Mouse (Mus musculus) stomach, embryonic 14.5 days (tissue): Measurements from ENCODE around the gene Rpp38. TPM values are rescaled to one million over a fixed set of nuclear protein-coding genes. Genes with fewer than 3 reads are reported as not detected.
A peak's percentile ranks its signal among the peaks of the same experiment; 100 is the strongest.

Source experiments
- ATAC-seq: fragments of 200-750 bp; cut with Nextera tagmentation; 2 replicates; pipeline ENCODE4 v1.8.0; 2017; ENCODE audit warnings: low read depth, moderate TSS enrichment; ENCODE audit not compliant: insufficient number of reproducible peaks, insufficient read depth, low FRiP score
- H3K27ac ChIP-seq: fragments of 300-500 bp; sonication (generic); 2 replicates; pipeline ENCODE4 v1.5.1; 2014; ENCODE audit warnings: mild to moderate bottlenecking, low read length, moderate library complexity, mixed read lengths
- H3K27me3 ChIP-seq: fragments of 300-500 bp; sonication (generic); 2 replicates; pipeline ENCODE4 v1.6.1; 2014; ENCODE audit warnings: low read length, control low read depth, mixed read lengths; ENCODE audit not compliant: control insufficient read depth, insufficient read depth
- H3K36me3 ChIP-seq: fragments of 300-500 bp; sonication (generic); 2 replicates; pipeline ENCODE4 v1.6.1; 2014; ENCODE audit warnings: mild to moderate bottlenecking, control low read depth, low read length, moderate library complexity, mixed read lengths; ENCODE audit not compliant: control insufficient read depth, insufficient read depth
- H3K4me1 ChIP-seq: fragments of 300-500 bp; sonication (generic); 2 replicates; pipeline ENCODE4 v1.6.1; 2014; ENCODE audit warnings: low read length, control low read depth, mixed read lengths; ENCODE audit not compliant: control insufficient read depth, insufficient read depth
- H3K4me2 ChIP-seq: fragments of 300-500 bp; sonication (generic); replicated peaks from 2 replicates; pipeline ENCODE4 v1.6.1; 2014; ENCODE audit warnings: low read depth, low read length, control low read depth
- H3K4me3 ChIP-seq: fragments of 300-500 bp; sonication (generic); 2 replicates; pipeline ENCODE4 v1.5.1; 2014; ENCODE audit warnings: low read depth, low read length, control low read depth
- H3K9ac ChIP-seq: fragments of 300-500 bp; sonication (generic); replicated peaks from 2 replicates; pipeline ENCODE4 v1.6.1; 2014; ENCODE audit warnings: low read depth, mild to moderate bottlenecking, control low read depth, low read length, moderate library complexity, mixed read lengths
- H3K9me3 ChIP-seq: fragments of 300-500 bp; sonication (generic); 2 replicates; pipeline ENCODE4 v1.6.1; 2016; ENCODE audit warnings: low read depth, low read length, control low read depth; ENCODE audit not compliant: control insufficient read depth
- WGBS: fragments of 180-500 bp; shearing (Covaris S2); extraction: QIAGEN DNeasy Blood & Tissue Kit; methylation state at CpG from one replicate; pipeline ENCODE4 v1.1.7; 2014; 5-methylcytosine and 5-hydroxymethylcytosine counted together
- polyA plus RNA-seq: library from polyadenylated mRNA; unstranded; fragments of >200 nt; fragmentation: Nextera tagmentation; extraction: Ambion mirVana; gene quantifications from 2 replicates; pipeline ENCODE4 v1.2.1, GENCODE M21; 2014

The Rpp38 gene
- polyA plus RNA-seq, 1 experiment from 2014 or later = 25.4 TPM

GRCm38 (mm10) chr2:3305426-3306025 is 26.9 kb downstream of the Rpp38 start:
- Histone ChIP-seq H3K27me3 (no peaks in the 10 kb centered on the region), H3K36me3 (peaks cover 6% of the 10 kb centered on the region), H3K9ac (no peak overlapping the region), H3K27ac (no peak overlapping the region), H3K9me3 (no peaks in the 10 kb centered on the region), H3K4me3 (no peak overlapping the region), H3K4me1 (no peaks in the 10 kb centered on the region), H3K4me2 (no peak overlapping the region)
- WGBS = 54% methylated on average over 3 of the region's 3 CpGs
- no peak for ATAC-seq

GRCm38 (mm10) chr2:3295826-3296225 is 36.6 kb downstream of the Rpp38 start:
- H3K9me3 ChIP-seq = no peaks in the 10 kb centered on the region
- H3K27me3 ChIP-seq = no peaks in the 10 kb centered on the region
- no peak overlapping the region for H3K4me3 ChIP-seq
- 69% methylated on average over 7 of the region's 7 CpGs for WGBS
- no peak overlapping the region for H3K27ac ChIP-seq
- no peak overlapping the region for H3K9ac ChIP-seq
- no peak for ATAC-seq
- no peaks in the 10 kb centered on the region for H3K36me3 ChIP-seq
- H3K4me2 ChIP-seq = no peak overlapping the region
- H3K4me1 ChIP-seq = no peaks in the 10 kb centered on the region

GRCm38 (mm10) chr2:3292170-3292569 is 40.3 kb downstream of the Rpp38 start:
- WGBS = 69% methylated on average over 1 of the region's 1 CpGs

GRCm38 (mm10) chr2:3289581-3289980 is 42.9 kb downstream of the Rpp38 start:
- no peak for ATAC-seq
- Histone ChIP-seq H3K27ac (no peak overlapping the region), H3K27me3 (no peaks in the 10 kb centered on the region), H3K4me3 (no peak overlapping the region), H3K9me3 (no peaks in the 10 kb centered on the region), H3K9ac (no peak overlapping the region), H3K36me3 (no peaks in the 10 kb centered on the region), H3K4me2 (no peak overlapping the region), H3K4me1 (0 out of 2 replicates have a peak, but pooled peaks cover 6% of the 10 kb centered on the region)
- WGBS = 81% methylated on average over 1 of the region's 1 CpGs

More at GRCm38 (mm10) chr2:3292170-3292569, 40.3 kb downstream of the Rpp38 start:
- no peaks in the 10 kb centered on the region for H3K27me3 ChIP-seq
- H3K4me1 ChIP-seq = no peaks in the 10 kb centered on the region
- H3K9me3 ChIP-seq = no peaks in the 10 kb centered on the region
- no peak overlapping the region for H3K9ac ChIP-seq
- H3K4me2 ChIP-seq = no peak overlapping the region
- no peak overlapping the region for H3K4me3 ChIP-seq
- H3K36me3 ChIP-seq = no peaks in the 10 kb centered on the region
- no peak overlapping the region for H3K27ac ChIP-seq
- ATAC-seq = no peak

GRCm38 (mm10) chr2:3286243-3286642 is 46.2 kb downstream of the Rpp38 start:
- 80% methylated on average over 2 of the region's 2 CpGs for WGBS
- no peak overlapping the region for H3K4me2 ChIP-seq
- H3K36me3 ChIP-seq = no peaks in the 10 kb centered on the region
- no peak overlapping the region for H3K27ac ChIP-seq
- H3K9me3 ChIP-seq = no peaks in the 10 kb centered on the region
- no peak overlapping the region for H3K9ac ChIP-seq
- H3K4me1 ChIP-seq = 0 out of 2 replicates have a peak, but pooled peaks cover 6% of the 10 kb centered on the region
- no peak overlapping the region for H3K4me3 ChIP-seq
- H3K27me3 ChIP-seq = no peaks in the 10 kb centered on the region
- ATAC-seq = no peak

GRCm38 (mm10) chr2:3285709-3286108 is 46.7 kb downstream of the Rpp38 start:
- no peak overlapping the region for H3K9ac ChIP-seq
- no peaks in the 10 kb centered on the region for H3K36me3 ChIP-seq
- H3K4me2 ChIP-seq = peak overlapping the region; percentile 69
- H3K9me3 ChIP-seq = no peaks in the 10 kb centered on the region
- H3K4me1 ChIP-seq = 0 out of 2 replicates have a peak, but pooled peaks cover 6% of the 10 kb centered on the region
- WGBS = 53% methylated on average over 3 of the region's 3 CpGs
- no peaks in the 10 kb centered on the region for H3K27me3 ChIP-seq
- no peak for ATAC-seq
- H3K4me3 ChIP-seq = peak overlapping the region; percentile 72; the same call in 1 of the 2 replicates
- no peak overlapping the region for H3K27ac ChIP-seq

- 2% methylated on average over 6 of the region's 6 CpGs for WGBS
- no peak overlapping the region for H3K27ac ChIP-seq
- H3K27me3 ChIP-seq = no peaks in the 10 kb centered on the region
- peak overlapping the region; percentile 69; the same call in 1 of the 2 replicates for H3K9ac ChIP-seq
- no peaks in the 10 kb centered on the region for H3K9me3 ChIP-seq
- ATAC-seq = no peak
- H3K36me3 ChIP-seq = no peaks in the 10 kb centered on the region
- 0 out of 2 replicates have a peak, but pooled peaks cover 6% of the 10 kb centered on the region for H3K4me1 ChIP-seq
- peak overlapping the region; percentile 72 for H3K4me3 ChIP-seq
- peak overlapping the region; percentile 69 for H3K4me2 ChIP-seq
Observed at GRCm38 (mm10) chr2:3285181-3285530, 47.3 kb downstream of the Rpp38 start.

- WGBS = 1% methylated on average over 58 of the region's 60 CpGs
- H3K4me3 ChIP-seq = peak overlapping the region; percentile 72
- H3K27ac ChIP-seq = peak overlapping the region; percentile 80
- 0 out of 2 replicates have a peak, but pooled peaks cover 6% of the 10 kb centered on the region for H3K4me1 ChIP-seq
- H3K4me2 ChIP-seq = peak overlapping the region; percentile 69
- H3K27me3 ChIP-seq = no peaks in the 10 kb centered on the region
- no peaks in the 10 kb centered on the region for H3K9me3 ChIP-seq
- peak; percentile 8 for ATAC-seq
- H3K9ac ChIP-seq = peak overlapping the region; percentile 69
- no peaks in the 10 kb centered on the region for H3K36me3 ChIP-seq
Observed at GRCm38 (mm10) chr2:3284473-3285180, 47.8 kb downstream of the Rpp38 start.
